Comparison of ENCODE assay signal across 8 mouse cellular contexts in the genomic region with DNA sequence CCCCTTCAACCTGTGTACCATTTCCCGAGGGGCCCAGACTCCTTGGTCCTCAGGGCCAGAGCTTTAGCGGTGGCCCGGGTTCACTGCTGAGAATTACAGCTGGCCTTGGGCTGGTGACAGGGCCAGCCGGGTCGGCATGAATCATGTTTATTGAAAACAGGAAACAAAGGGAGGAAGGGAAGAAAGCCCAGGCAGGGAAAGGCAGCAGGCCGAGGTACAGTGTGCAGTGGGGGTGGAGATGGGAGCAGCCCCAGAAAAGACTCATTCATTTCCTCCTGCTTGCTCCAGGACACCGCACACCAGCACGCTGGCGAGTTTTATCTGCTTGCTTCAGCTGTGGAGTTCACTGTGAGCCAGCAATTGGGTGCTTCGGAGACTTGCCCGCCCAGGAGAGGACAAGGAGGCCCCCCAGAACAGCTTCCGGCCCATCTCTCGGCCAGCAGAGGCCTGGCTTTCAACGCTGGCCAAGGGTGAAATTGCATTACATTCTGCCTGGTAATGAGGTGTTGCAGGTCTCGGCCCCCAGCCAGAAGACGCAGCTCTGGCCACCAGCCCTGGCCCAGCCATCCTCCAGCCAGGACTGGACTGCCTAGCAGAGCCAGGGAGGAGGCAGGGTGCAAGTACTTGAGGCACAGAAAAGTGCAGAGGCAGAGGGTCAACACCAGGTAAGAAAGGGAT. TPM values are rescaled to one million over a fixed set of nuclear protein-coding genes. Genes with fewer than 3 reads are reported as not detected.
DNase-seq lines count a peak whose midpoint lies in the region; ATAC-seq and TF ChIP-seq lines count a peak whose summit lies in the region.
"Had no signal": no experiment of that assay in that cellular context is flagged by ENCODE, and none has a peak within 500 bp of the region (broad histone marks: within the 10 kb centered on the region; RNA-seq: fewer than 3 reads in every experiment).

No protein-coding gene starts in this region.

- no peak for TF ChIP-seq CTCF in bone marrow, adult 2 months (IDR thresholded peaks at IDR 0.05; ENCODE audit: control insufficient read depth, insufficient read depth, low read length)
- 0 out of 2 replicates have a peak, but pooled peaks have one; percentile 18 for TF ChIP-seq CTCF in hindbrain, postnatal 0 days (IDR thresholded peaks at IDR 0.05; ENCODE audit: low read depth)

- WGBS in bone marrow, adult 2 months = 8% methylated on average over 16 of the region's 16 CpGs
- WGBS in forebrain, embryonic 11.5 days = 15% methylated on average over 16 of the region's 16 CpGs
- 13% methylated on average over 16 of the region's 16 CpGs for WGBS in hindbrain, postnatal 0 days
- WGBS in liver, embryonic 16.5 days (ENCODE audit: insufficient replicate concordance) = 14% methylated on average over 16 of the region's 16 CpGs
- WGBS in neural tube, embryonic 13.5 days = 2% methylated on average over 16 of the region's 16 CpGs

- peak overlapping the region; percentile 24; the same call in 1 of the 2 replicates for H3K27ac ChIP-seq in bone marrow, adult 2 months (ENCODE audit: control insufficient read depth, insufficient read depth, low read depth, low read length, poor library complexity)
- H3K27ac ChIP-seq in forebrain, embryonic 11.5 days (ENCODE audit: low read depth, low read length) = no peak overlapping the region
- no peak overlapping the region for H3K27ac ChIP-seq in hindbrain, postnatal 0 days
- no peak overlapping the region for H3K27ac ChIP-seq in liver, embryonic 16.5 days (ENCODE audit: low read length)
- peak overlapping the region; percentile 72; the same call in 1 of the 2 replicates for H3K27ac ChIP-seq in neural tube, embryonic 13.5 days (replicated peaks)
- H3K27ac ChIP-seq: heart, embryonic 15.5 days had no signal

- no peaks in the 10 kb centered on the region for H3K9me3 ChIP-seq in forebrain, embryonic 11.5 days (ENCODE audit: control insufficient read depth, low read length)
- H3K9me3 ChIP-seq in hindbrain, postnatal 0 days (ENCODE audit: low read length) = no peaks in the 10 kb centered on the region
- no peaks in the 10 kb centered on the region for H3K9me3 ChIP-seq in liver, embryonic 16.5 days (replicated peaks; ENCODE audit: control insufficient read depth, low read length)
- H3K9me3 ChIP-seq in neural tube, embryonic 13.5 days = no peaks in the 10 kb centered on the region
- H3K9me3 ChIP-seq: heart, embryonic 15.5 days had no signal

- no peak for TF ChIP-seq POLR2A in bone marrow, adult 2 months (IDR thresholded peaks at IDR 0.05; ENCODE audit: borderline replicate concordance, control insufficient read depth, low read depth, low read length)

- no peak overlapping the region for H3K4me3 ChIP-seq in bone marrow, adult 2 months (replicated peaks; ENCODE audit: control insufficient read depth, low read depth, low read length)
- no peak overlapping the region for H3K4me3 ChIP-seq in forebrain, embryonic 11.5 days (ENCODE audit: low read depth, low read length)
- H3K4me3 ChIP-seq in hindbrain, postnatal 0 days (ENCODE audit: low read length) = no peak overlapping the region
- no peak overlapping the region for H3K4me3 ChIP-seq in liver, embryonic 16.5 days (ENCODE audit: low read depth, low read length)
- H3K4me3 ChIP-seq in neural tube, embryonic 13.5 days = no peak overlapping the region
- H3K4me3 ChIP-seq: heart, embryonic 15.5 days had no signal

- no peaks in the 10 kb centered on the region; the same call in 1 of the 2 replicates for H3K4me1 ChIP-seq in bone marrow, adult 2 months (ENCODE audit: control insufficient read depth, insufficient read depth, low read length)
- H3K4me1 ChIP-seq in forebrain, embryonic 11.5 days (replicated peaks; ENCODE audit: control insufficient read depth, insufficient read depth, low read length) = peaks cover 10% of the 10 kb centered on the region
- no peaks in the 10 kb centered on the region for H3K4me1 ChIP-seq in hindbrain, postnatal 0 days (ENCODE audit: insufficient read depth, low read length)
- H3K4me1 ChIP-seq in liver, embryonic 16.5 days (ENCODE audit: control insufficient read depth, low read depth, low read length) = no peaks in the 10 kb centered on the region
- H3K4me1 ChIP-seq in neural tube, embryonic 13.5 days (replicated peaks) = peaks cover 54% of the 10 kb centered on the region

- H3K27me3 ChIP-seq in forebrain, embryonic 11.5 days (ENCODE audit: control insufficient read depth, insufficient read depth, low read length) = no peaks in the 10 kb centered on the region
- no peaks in the 10 kb centered on the region for H3K27me3 ChIP-seq in hindbrain, postnatal 0 days (ENCODE audit: insufficient read depth, low read length)
- H3K27me3 ChIP-seq in liver, embryonic 16.5 days (ENCODE audit: control insufficient read depth, insufficient read depth, low read depth, low read length) = no peaks in the 10 kb centered on the region
- H3K27me3 ChIP-seq in neural tube, embryonic 13.5 days = no peaks in the 10 kb centered on the region
- H3K27me3 ChIP-seq: heart, embryonic 15.5 days had no signal

- H3K4me2 ChIP-seq in forebrain, embryonic 11.5 days (ENCODE audit: low read depth, low read length, severe bottlenecking) = no peak overlapping the region
- no peak overlapping the region for H3K4me2 ChIP-seq in hindbrain, postnatal 0 days (ENCODE audit: low read depth, low read length)
- H3K4me2 ChIP-seq in liver, embryonic 16.5 days (ENCODE audit: low read depth, low read length) = no peak overlapping the region
- no peak overlapping the region for H3K4me2 ChIP-seq in neural tube, embryonic 13.5 days
- H3K4me2 ChIP-seq: heart, embryonic 15.5 days had no signal

- ATAC-seq in forebrain, embryonic 11.5 days (replicated peaks; ENCODE audit: low FRiP score) = peak; percentile 47
- peak; percentile 72 for ATAC-seq in hindbrain, postnatal 0 days
- peak; percentile 50 for ATAC-seq in liver, embryonic 16.5 days (ENCODE audit: low read depth)
- peak; percentile 15; the same call in 1 of the 2 replicates for ATAC-seq in neural tube, embryonic 13.5 days (ENCODE audit: low read depth)

- peak overlapping the region; percentile 29 for H3K9ac ChIP-seq in forebrain, embryonic 11.5 days (ENCODE audit: low read length)
- no peak overlapping the region for H3K9ac ChIP-seq in hindbrain, postnatal 0 days (replicated peaks; ENCODE audit: low read length)
- no peak overlapping the region for H3K9ac ChIP-seq in liver, embryonic 16.5 days (ENCODE audit: low read depth, low read length)
- H3K9ac ChIP-seq in neural tube, embryonic 13.5 days = peak overlapping the region; percentile 50; the same call in 1 of the 2 replicates
- H3K9ac ChIP-seq: heart, embryonic 15.5 days had no signal

- H3K36me3 ChIP-seq in forebrain, embryonic 11.5 days (ENCODE audit: control insufficient read depth, insufficient read depth, low read length) = no peaks in the 10 kb centered on the region
- H3K36me3 ChIP-seq in hindbrain, postnatal 0 days (ENCODE audit: insufficient read depth, low read length) = no peaks in the 10 kb centered on the region
- H3K36me3 ChIP-seq in liver, embryonic 16.5 days (ENCODE audit: control insufficient read depth, insufficient read depth) = no peaks in the 10 kb centered on the region
- H3K36me3 ChIP-seq in neural tube, embryonic 13.5 days = no peaks in the 10 kb centered on the region
- H3K36me3 ChIP-seq: heart, embryonic 15.5 days had no signal

- DNase-seq in adrenal gland, adult 2 months = peak; percentile 86
- peak; percentile 59 for DNase-seq in forebrain, embryonic 11.5 days (ENCODE audit: low spot score)
- DNase-seq in hindbrain, postnatal 0 days (ENCODE audit: low spot score) = peak; percentile 70
- no peak for DNase-seq in urinary bladder, postnatal 4 days (ENCODE audit: low spot score in 2 of 2)

RNA-seq across cellular contexts. Expression of a gene that starts 18.8 kb away (rescaled TPM):
- under 1 TPM; 0.24 to 0.55 TPM for total RNA-seq in adrenal gland, adult 2 months (2021)
- 0.59 and 1.0 TPM in 2 replicates for polyA plus RNA-seq in adrenal gland, adult 2 months (2012; rRNA removed)
- not detected in 2 replicates for polyA plus RNA-seq in bone marrow, adult 2 months (2011; ENCODE audit: insufficient read depth, insufficient read length, low replicate concordance, missing spikeins)
- 2.3 and 3.0 TPM in 2 replicates for polyA plus RNA-seq in forebrain, embryonic 11.5 days (2014; fragmentation: Nextera tagmentation; extraction: Ambion mirVana)
- total RNA-seq in hindbrain, postnatal 0 days (2014; rRNA removed) = 31.6 and 53.0 TPM in 2 replicates
- 7.7 and 8.4 TPM in 2 replicates for polyA plus RNA-seq in hindbrain, postnatal 0 days (2015; fragmentation: Nextera tagmentation; extraction: Ambion mirVana)
- polyA plus RNA-seq in liver, embryonic 16.5 days (2015; fragmentation: Nextera tagmentation; extraction: Ambion mirVana) = 0.17 TPM in 1 of 2 replicates, not detected in the other
- polyA plus RNA-seq in neural tube, embryonic 13.5 days (2015; fragmentation: Nextera tagmentation; extraction: Ambion mirVana) = 16.1 and 19.1 TPM in 2 replicates
- polyA plus RNA-seq: heart, embryonic 15.5 days had no signal

Comparison
In these comparisons a context has a peak if more than half of its experiments do, and no peak if none do; other contexts are left out.
1. DNase-seq: peak in adrenal gland, adult 2 months (single experiment), forebrain, embryonic 11.5 days (single experiment) and hindbrain, postnatal 0 days (single experiment); none in urinary bladder, postnatal 4 days (0 of 2).
2. H3K27ac ChIP-seq: peak in bone marrow, adult 2 months (single experiment) and neural tube, embryonic 13.5 days (single experiment); none in forebrain, embryonic 11.5 days (single experiment), hindbrain, postnatal 0 days (single experiment) and liver, embryonic 16.5 days (single experiment).
3. ATAC-seq: peak in every context shown above with its lines; median percentile 72 in hindbrain, postnatal 0 days; 50 in liver, embryonic 16.5 days; 47 in forebrain, embryonic 11.5 days; 15 in neural tube, embryonic 13.5 days.
4. H3K9ac ChIP-seq: peak in forebrain, embryonic 11.5 days (single experiment) and neural tube, embryonic 13.5 days (single experiment); none in hindbrain, postnatal 0 days (single experiment) and liver, embryonic 16.5 days (single experiment).